Mouse (Mus musculus): ENCODE measurements around the gene Trim30a.

DNA sequence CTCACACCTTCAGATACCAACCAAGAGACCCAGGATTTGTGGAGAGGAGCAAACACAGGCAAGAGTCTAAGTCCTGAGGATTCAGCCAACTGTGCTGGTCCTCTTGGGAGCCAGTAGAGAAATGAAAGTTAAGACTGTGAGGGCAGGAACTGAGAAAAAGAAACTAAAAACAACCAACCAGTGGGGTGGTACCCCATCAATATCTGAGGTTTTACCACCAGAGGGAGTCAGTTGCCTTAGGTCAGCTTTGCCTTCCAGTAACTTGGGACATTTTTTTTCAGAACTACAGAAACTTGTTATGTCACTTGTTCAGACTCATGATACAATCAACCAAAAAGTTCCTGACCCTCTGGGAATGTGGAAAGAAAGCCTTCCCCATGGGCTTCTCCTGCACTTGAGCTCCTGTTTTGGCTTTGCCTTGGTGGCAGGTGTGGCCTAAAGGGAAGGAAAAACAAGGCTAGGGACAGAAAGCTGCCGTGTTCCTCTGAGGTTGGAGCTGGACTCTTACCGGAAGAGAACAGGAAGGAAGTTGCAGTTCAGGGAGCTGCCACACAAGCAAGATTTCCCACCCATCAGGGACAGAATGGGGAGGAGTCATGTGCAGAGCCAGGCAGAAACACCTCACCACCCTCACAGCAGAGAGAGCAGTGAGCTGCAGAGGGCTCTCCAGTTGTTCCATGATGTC is 18.9 kb downstream of the Trim30a start:
- TF ChIP-seq CTCF (IDR thresholded peaks at IDR 0.05; ENCODE audit: control insufficient read depth, insufficient read depth, insufficient read length): no peak
- no peak for TF ChIP-seq USF1 (IDR thresholded peaks at IDR 0.05; ENCODE audit: low read depth)
- no peak for TF ChIP-seq MAX (IDR thresholded peaks at IDR 0.05)
- TF ChIP-seq MYOD1 (IDR thresholded peaks at IDR 0.05; ENCODE audit: control insufficient read depth, insufficient read length, low read depth): no peak

Data from C2C12 (cell line).